Mouse (Mus musculus): ENCODE measurements around the gene Stum. TPM values are rescaled to one million over a fixed set of nuclear protein-coding genes. Genes with fewer than 3 reads are reported as not detected.

The Stum gene
- total and polyA plus RNA-seq, 3 experiments, result 0.11 TPM; not detected in 2

- DNase-seq (ENCODE audit: low spot score) (no peak), ATAC-seq (ENCODE audit: extremely low read depth, insufficient number of reproducible peaks, low FRiP score, poor library complexity, severe bottlenecking) (no peak)
- Histone ChIP-seq H3K4me1 (ENCODE audit: insufficient read depth, low read depth, low read length) (no peaks in the 10 kb centered on the region), H3K27me3 (ENCODE audit: insufficient read depth, low read length) (peaks cover 54% of the 10 kb centered on the region), H3K9me3 (replicated peaks) (no peaks in the 10 kb centered on the region), H3K36me3 (replicated peaks) (no peaks in the 10 kb centered on the region), H3K4me3 (ENCODE audit: low read depth, low read length) (no peak overlapping the region)
- TF ChIP-seq GATA2 (IDR thresholded peaks at IDR 0.05; ENCODE audit: borderline replicate concordance, low read depth, low read length) (no peak), CTCF (IDR thresholded peaks at IDR 0.05; ENCODE audit: low read depth, low read length) (no peak), TAL1 (conservative IDR thresholded peaks at IDR 0.05; ENCODE audit: low read depth, low read length) (no peak), POLR2AphosphoS5 (IDR thresholded peaks at IDR 0.05; ENCODE audit: insufficient replicate concordance, low read depth, low read length) (no peak)
These were observed 25.0 kb downstream of the Stum start for GRCm38 (mm10) chr1:180458274-180458673.

DNA sequence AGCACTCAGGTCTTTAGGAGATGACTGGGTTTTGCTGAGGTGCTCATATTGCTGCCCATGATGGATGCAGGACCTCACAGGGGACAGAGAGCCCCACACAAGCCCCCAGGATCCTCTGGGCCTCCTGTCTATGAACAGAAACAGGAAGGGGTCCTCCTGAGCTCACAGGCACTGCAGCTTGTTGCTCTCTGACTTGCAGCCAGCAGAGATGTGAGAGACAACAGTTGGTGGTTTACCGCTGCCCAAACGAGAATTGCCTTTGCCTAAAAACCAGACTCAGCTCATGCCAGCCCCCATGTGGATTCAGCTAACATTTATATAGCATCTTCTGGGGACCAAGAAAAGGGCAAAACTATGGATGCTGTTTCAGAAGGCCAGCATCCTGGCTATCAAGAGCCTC, 33.7 kb downstream of the Stum start:
- TF ChIP-seq POLR2AphosphoS5 (IDR thresholded peaks at IDR 0.05; ENCODE audit: insufficient replicate concordance, low read depth, low read length) (no peak), GATA1 (IDR thresholded peaks at IDR 0.05; ENCODE audit: borderline replicate concordance, low read length) (no peak), GATA2 (IDR thresholded peaks at IDR 0.05; ENCODE audit: borderline replicate concordance, low read depth, low read length) (no peak), TAL1 (conservative IDR thresholded peaks at IDR 0.05; ENCODE audit: low read depth, low read length) (no peak), CTCF (IDR thresholded peaks at IDR 0.05; ENCODE audit: low read depth, low read length) (no peak)
- Histone ChIP-seq H3K9me3 (replicated peaks) (no peaks in the 10 kb centered on the region), H3K36me3 (replicated peaks) (no peaks in the 10 kb centered on the region), H3K4me3 (ENCODE audit: low read depth, low read length) (no peak overlapping the region), H3K4me1 (ENCODE audit: insufficient read depth, low read depth, low read length) (no peaks in the 10 kb centered on the region), H3K27me3 (ENCODE audit: insufficient read depth, low read length) (peaks cover 32% of the 10 kb centered on the region)
- DNase-seq (ENCODE audit: low spot score) (no peak), ATAC-seq (ENCODE audit: extremely low read depth, insufficient number of reproducible peaks, low FRiP score, poor library complexity, severe bottlenecking) (no peak)

GRCm38 (mm10) chr1:180444411-180444810, 38.9 kb downstream of the Stum start:
- DNase-seq (ENCODE audit: low spot score) (no peak), ATAC-seq (ENCODE audit: extremely low read depth, insufficient number of reproducible peaks, low FRiP score, poor library complexity, severe bottlenecking) (no peak)
- no peak overlapping the region for H3K4me3 ChIP-seq (ENCODE audit: low read depth, low read length)
- H3K36me3 ChIP-seq (replicated peaks), result no peaks in the 10 kb centered on the region
- peaks cover 67% of the 10 kb centered on the region for H3K27me3 ChIP-seq (ENCODE audit: insufficient read depth, low read length)
- no peak for TF ChIP-seq CTCF (IDR thresholded peaks at IDR 0.05; ENCODE audit: low read depth, low read length)
- no peak for TF ChIP-seq TAL1 (conservative IDR thresholded peaks at IDR 0.05; ENCODE audit: low read depth, low read length)
- TF ChIP-seq GATA2 (IDR thresholded peaks at IDR 0.05; ENCODE audit: borderline replicate concordance, low read depth, low read length), result no peak
- TF ChIP-seq GATA1 (IDR thresholded peaks at IDR 0.05; ENCODE audit: borderline replicate concordance, low read length), result no peak
- no peak for TF ChIP-seq POLR2AphosphoS5 (IDR thresholded peaks at IDR 0.05; ENCODE audit: insufficient replicate concordance, low read depth, low read length)
- H3K4me1 ChIP-seq (ENCODE audit: insufficient read depth, low read depth, low read length), result no peaks in the 10 kb centered on the region
- H3K9me3 ChIP-seq (replicated peaks), result no peaks in the 10 kb centered on the region

GRCm38 (mm10) chr1:180439496-180439895, 43.8 kb downstream of the Stum start:
- Histone ChIP-seq H3K4me3 (ENCODE audit: low read depth, low read length) (no peak overlapping the region), H3K27me3 (ENCODE audit: insufficient read depth, low read length) (peaks cover 78% of the 10 kb centered on the region), H3K4me1 (ENCODE audit: insufficient read depth, low read depth, low read length) (peaks cover 5% of the 10 kb centered on the region), H3K9me3 (replicated peaks) (no peaks in the 10 kb centered on the region), H3K36me3 (replicated peaks) (no peaks in the 10 kb centered on the region)
- DNase-seq (ENCODE audit: low spot score) (no peak), ATAC-seq (ENCODE audit: extremely low read depth, insufficient number of reproducible peaks, low FRiP score, poor library complexity, severe bottlenecking) (no peak)
- no peak for TF ChIP-seq POLR2AphosphoS5 (IDR thresholded peaks at IDR 0.05; ENCODE audit: insufficient replicate concordance, low read depth, low read length)
- no peak for TF ChIP-seq GATA1 (IDR thresholded peaks at IDR 0.05; ENCODE audit: borderline replicate concordance, low read length)
- TF ChIP-seq GATA2 (IDR thresholded peaks at IDR 0.05; ENCODE audit: borderline replicate concordance, low read depth, low read length), result no peak
- no peak for TF ChIP-seq CTCF (IDR thresholded peaks at IDR 0.05; ENCODE audit: low read depth, low read length)
- TF ChIP-seq TAL1 (conservative IDR thresholded peaks at IDR 0.05; ENCODE audit: low read depth, low read length), result no peak

DNA sequence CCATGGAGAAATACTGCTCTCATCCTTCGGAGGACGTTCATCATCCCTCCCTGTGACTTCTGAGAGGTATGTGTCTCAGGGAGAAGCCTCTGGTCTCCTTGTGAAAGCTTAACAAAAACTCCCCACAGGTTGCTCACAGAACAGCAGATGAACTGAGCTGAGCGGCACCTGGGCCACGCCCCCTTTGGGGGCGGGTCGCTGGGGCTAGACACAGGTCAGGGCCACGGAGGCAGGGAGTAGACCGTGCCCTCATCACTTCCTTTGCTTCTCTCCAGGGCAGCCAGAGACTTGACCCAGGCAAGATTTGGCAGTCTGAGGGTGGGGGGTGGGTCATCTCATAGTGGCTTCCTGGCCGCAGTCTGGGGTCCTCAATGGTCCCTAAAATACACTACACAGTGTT, 48.4 kb downstream of the Stum start:
- ATAC-seq (ENCODE audit: extremely low read depth, insufficient number of reproducible peaks, low FRiP score, poor library complexity, severe bottlenecking) (no peak), DNase-seq (ENCODE audit: low spot score) (peak; percentile 30)
- Histone ChIP-seq H3K36me3 (replicated peaks) (no peaks in the 10 kb centered on the region), H3K4me1 (ENCODE audit: insufficient read depth, low read depth, low read length) (peaks cover 13% of the 10 kb centered on the region), H3K4me3 (ENCODE audit: low read depth, low read length) (no peak overlapping the region), H3K27me3 (ENCODE audit: insufficient read depth, low read length) (peaks cover 68% of the 10 kb centered on the region), H3K9me3 (replicated peaks) (no peaks in the 10 kb centered on the region)
- TF ChIP-seq POLR2AphosphoS5 (IDR thresholded peaks at IDR 0.05; ENCODE audit: insufficient replicate concordance, low read depth, low read length) (no peak), TAL1 (conservative IDR thresholded peaks at IDR 0.05; ENCODE audit: low read depth, low read length) (no peak), GATA2 (IDR thresholded peaks at IDR 0.05; ENCODE audit: borderline replicate concordance, low read depth, low read length) (no peak)

- DNase-seq (ENCODE audit: low spot score), result peak; percentile 55
- Histone ChIP-seq H3K36me3 (replicated peaks) (no peaks in the 10 kb centered on the region), H3K4me1 (ENCODE audit: insufficient read depth, low read depth, low read length) (peaks cover 14% of the 10 kb centered on the region), H3K4me3 (ENCODE audit: low read depth, low read length) (no peak overlapping the region), H3K9me3 (replicated peaks) (no peaks in the 10 kb centered on the region), H3K27me3 (ENCODE audit: insufficient read depth, low read length) (peaks cover 65% of the 10 kb centered on the region)
- ATAC-seq (ENCODE audit: extremely low read depth, insufficient number of reproducible peaks, low FRiP score, poor library complexity, severe bottlenecking), result 0 out of 2 replicates have a peak, but pooled peaks have one; percentile 41
- no peak for TF ChIP-seq GATA1 (IDR thresholded peaks at IDR 0.05; ENCODE audit: borderline replicate concordance, low read length)
- TF ChIP-seq CTCF (IDR thresholded peaks at IDR 0.05; ENCODE audit: low read depth, low read length), result 0 out of 2 replicates have a peak, but pooled peaks have one; percentile 6
These were observed 49.3 kb downstream of the Stum start for GRCm38 (mm10) chr1:180433796-180434566.
